Mouse (Mus musculus) cerebral cortex, adult 2 months (tissue): ENCODE data around the gene Ftsj3.

ENCODE experiments used
- WGBS: fragments of 180-500 bp; shearing (Covaris S2); methylation state at CpG from one replicate; pipeline ENCODE4 v1.1.7; 2018; 5-methylcytosine and 5-hydroxymethylcytosine counted together

Ftsj3 gene

GRCm38 (mm10) chr11:106268326-106269059 is 12.6 kb upstream of the Ftsj3 start:
- 43% methylated on average over 8 of the region's 8 CpGs for WGBS

GRCm38 (mm10) chr11:106267871-106268270 is 12.0 kb upstream of the Ftsj3 start:
- 91% methylated on average over 5 of the region's 5 CpGs for WGBS

- 59% methylated on average over 15 of the region's 15 CpGs for WGBS
Measured at GRCm38 (mm10) chr11:106267311-106267852, 11.5 kb upstream of the Ftsj3 start.

- WGBS = 89% methylated on average over 10 of the region's 10 CpGs
Measured at GRCm38 (mm10) chr11:106266431-106266830, 10.6 kb upstream of the Ftsj3 start.

- 91% methylated on average over 4 of the region's 4 CpGs for WGBS
Measured at GRCm38 (mm10) chr11:106265570-106265969, 9.7 kb upstream of the Ftsj3 start.

GRCm38 (mm10) chr11:106264988-106265387 is 9.1 kb upstream of the Ftsj3 start:
- 91% methylated on average over 15 of the region's 15 CpGs for WGBS

- 81% methylated on average over 9 of the region's 9 CpGs for WGBS
Measured at GRCm38 (mm10) chr11:106263963-106264362, 8.1 kb upstream of the Ftsj3 start.

GRCm38 (mm10) chr11:106260826-106261450 is 5.1 kb upstream of the Ftsj3 start:
- WGBS = 49% methylated on average over 14 of the region's 14 CpGs

- 55% methylated on average over 5 of the region's 5 CpGs for WGBS
Measured at GRCm38 (mm10) chr11:106256775-106257174, 896 bp upstream of the Ftsj3 start.

- under 1% methylated on average over 22 of the region's 22 CpGs for WGBS
Measured at GRCm38 (mm10) chr11:106255174-106255573, 705 bp downstream of the Ftsj3 start.

GRCm38 (mm10) chr11:106254767-106255166 is 1.1 kb downstream of the Ftsj3 start:
- 14% methylated on average over 2 of the region's 2 CpGs for WGBS

- 88% methylated on average over 7 of the region's 7 CpGs for WGBS
Measured at GRCm38 (mm10) chr11:106249326-106249725, 6.6 kb downstream of the Ftsj3 start.

- 92% methylated on average over 1 of the region's 1 CpGs for WGBS
Measured at GRCm38 (mm10) chr11:106246834-106247233, 9.0 kb downstream of the Ftsj3 start.

- 78% methylated on average over 8 of the region's 8 CpGs for WGBS
Measured at GRCm38 (mm10) chr11:106233978-106234377, 21.9 kb downstream of the Ftsj3 start.

- 85% methylated on average over 3 of the region's 3 CpGs for WGBS
Measured at GRCm38 (mm10) chr11:106220603-106221002, 35.3 kb downstream of the Ftsj3 start.

GRCm38 (mm10) chr11:106216730-106217490 is 39.0 kb downstream of the Ftsj3 start, which contains the start of gene Ddx42:
Gene Ddx42, plus strand, starts transcription at chr11:106216926.
- under 1% methylated on average over 70 of the region's 70 CpGs for WGBS

- under 1% methylated on average over 46 of the region's 46 CpGs for WGBS
Measured at GRCm38 (mm10) chr11:106215927-106216729, 39.8 kb downstream of the Ftsj3 start, which contains the start of gene Ccdc47. Gene Ccdc47, minus strand, starts transcription at chr11:106216344.

- 14% methylated on average over 7 of the region's 7 CpGs for WGBS
Measured at GRCm38 (mm10) chr11:106215450-106215859, 40.4 kb downstream of the Ftsj3 start.

GRCm38 (mm10) chr11:106214856-106215255 is 41.0 kb downstream of the Ftsj3 start:
- 87% methylated on average over 5 of the region's 5 CpGs for WGBS

- WGBS = 69% methylated on average over 8 of the region's 8 CpGs
Measured at GRCm38 (mm10) chr11:106212771-106213170, 43.1 kb downstream of the Ftsj3 start.

GRCm38 (mm10) chr11:106202123-106202465 is 53.8 kb downstream of the Ftsj3 start, which contains the start of gene Strada:
Gene Strada, minus strand, starts transcription at chr11:106202168.
- WGBS = 81% methylated on average over 5 of the region's 5 CpGs
